Mouse (Mus musculus): ENCODE measurements around the gene Dscaml1. TPM values are rescaled to one million over a fixed set of nuclear protein-coding genes. Genes with fewer than 3 reads are reported as not detected.

The Dscaml1 gene
- polyA plus RNA-seq, 1 experiment: not detected

- Histone ChIP-seq H3K4me1 (ENCODE audit: control insufficient read depth, insufficient read depth, low read length) (no peaks in the 10 kb centered on the region), H3K4me3 (ENCODE audit: insufficient read depth, low read length) (no peak overlapping the region), H3K27ac (ENCODE audit: insufficient read depth, low read length) (no peak overlapping the region)
- TF ChIP-seq POLR2A (IDR thresholded peaks at IDR 0.05; ENCODE audit: low read depth, low read length) (no peak), CTCF (IDR thresholded peaks at IDR 0.05; ENCODE audit: borderline replicate concordance, insufficient read depth, low read length) (no peak)
These were observed 93.4 kb downstream of the Dscaml1 start for GRCm38 (mm10) chr9:45519841-45520240.

GRCm38 (mm10) chr9:45522866-45523265 is 96.4 kb downstream of the Dscaml1 start:
- Histone ChIP-seq H3K4me1 (ENCODE audit: control insufficient read depth, insufficient read depth, low read length) (no peaks in the 10 kb centered on the region), H3K4me3 (ENCODE audit: insufficient read depth, low read length) (no peak overlapping the region), H3K27ac (ENCODE audit: insufficient read depth, low read length) (no peak overlapping the region)
- TF ChIP-seq CTCF (IDR thresholded peaks at IDR 0.05; ENCODE audit: borderline replicate concordance, insufficient read depth, low read length) (no peak), POLR2A (IDR thresholded peaks at IDR 0.05; ENCODE audit: low read depth, low read length) (no peak)

- no peak for TF ChIP-seq CTCF (IDR thresholded peaks at IDR 0.05; ENCODE audit: borderline replicate concordance, insufficient read depth, low read length)
- no peak for TF ChIP-seq POLR2A (IDR thresholded peaks at IDR 0.05; ENCODE audit: low read depth, low read length)
- H3K4me1 ChIP-seq (ENCODE audit: control insufficient read depth, insufficient read depth, low read length): no peaks in the 10 kb centered on the region
- H3K27ac ChIP-seq (ENCODE audit: insufficient read depth, low read length): no peak overlapping the region
- no peak overlapping the region for H3K4me3 ChIP-seq (ENCODE audit: insufficient read depth, low read length)
These were observed 98.1 kb downstream of the Dscaml1 start for GRCm38 (mm10) chr9:45524505-45524904.

GRCm38 (mm10) chr9:45533253-45533652 is 106.8 kb downstream of the Dscaml1 start:
- TF ChIP-seq POLR2A (IDR thresholded peaks at IDR 0.05; ENCODE audit: low read depth, low read length): no peak
- no peak for TF ChIP-seq CTCF (IDR thresholded peaks at IDR 0.05; ENCODE audit: borderline replicate concordance, insufficient read depth, low read length)
- Histone ChIP-seq H3K4me1 (ENCODE audit: control insufficient read depth, insufficient read depth, low read length) (no peaks in the 10 kb centered on the region), H3K4me3 (ENCODE audit: insufficient read depth, low read length) (no peak overlapping the region), H3K27ac (ENCODE audit: insufficient read depth, low read length) (no peak overlapping the region)

- Histone ChIP-seq H3K4me1 (ENCODE audit: control insufficient read depth, insufficient read depth, low read length) (no peaks in the 10 kb centered on the region), H3K4me3 (ENCODE audit: insufficient read depth, low read length) (no peak overlapping the region), H3K27ac (ENCODE audit: insufficient read depth, low read length) (no peak overlapping the region)
- TF ChIP-seq POLR2A (IDR thresholded peaks at IDR 0.05; ENCODE audit: low read depth, low read length): no peak
- TF ChIP-seq CTCF (IDR thresholded peaks at IDR 0.05; ENCODE audit: borderline replicate concordance, insufficient read depth, low read length): no peak
These were observed 108.1 kb downstream of the Dscaml1 start for GRCm38 (mm10) chr9:45534472-45534988.

GRCm38 (mm10) chr9:45537649-45538048 is 111.2 kb downstream of the Dscaml1 start:
- H3K4me1 ChIP-seq (ENCODE audit: control insufficient read depth, insufficient read depth, low read length): no peaks in the 10 kb centered on the region
- TF ChIP-seq POLR2A (IDR thresholded peaks at IDR 0.05; ENCODE audit: low read depth, low read length) (no peak), CTCF (IDR thresholded peaks at IDR 0.05; ENCODE audit: borderline replicate concordance, insufficient read depth, low read length) (no peak)
- no peak overlapping the region for H3K27ac ChIP-seq (ENCODE audit: insufficient read depth, low read length)
- no peak overlapping the region for H3K4me3 ChIP-seq (ENCODE audit: insufficient read depth, low read length)

GRCm38 (mm10) chr9:45539265-45540044 is 113.0 kb downstream of the Dscaml1 start:
- H3K4me1 ChIP-seq (ENCODE audit: control insufficient read depth, insufficient read depth, low read length): no peaks in the 10 kb centered on the region
- H3K27ac ChIP-seq (ENCODE audit: insufficient read depth, low read length): no peak overlapping the region
- TF ChIP-seq CTCF (IDR thresholded peaks at IDR 0.05; ENCODE audit: borderline replicate concordance, insufficient read depth, low read length): no peak
- no peak overlapping the region for H3K4me3 ChIP-seq (ENCODE audit: insufficient read depth, low read length)

GRCm38 (mm10) chr9:45546024-45546638 is 119.7 kb downstream of the Dscaml1 start:
- no peaks in the 10 kb centered on the region for H3K4me1 ChIP-seq (ENCODE audit: control insufficient read depth, insufficient read depth, low read length)
- no peak overlapping the region for H3K4me3 ChIP-seq (ENCODE audit: insufficient read depth, low read length)
- no peak overlapping the region for H3K27ac ChIP-seq (ENCODE audit: insufficient read depth, low read length)
- no peak for TF ChIP-seq POLR2A (IDR thresholded peaks at IDR 0.05; ENCODE audit: low read depth, low read length)
- no peak for TF ChIP-seq CTCF (IDR thresholded peaks at IDR 0.05; ENCODE audit: borderline replicate concordance, insufficient read depth, low read length)

- Histone ChIP-seq H3K27ac (ENCODE audit: insufficient read depth, low read length) (no peak overlapping the region), H3K4me1 (ENCODE audit: control insufficient read depth, insufficient read depth, low read length) (no peaks in the 10 kb centered on the region), H3K4me3 (ENCODE audit: insufficient read depth, low read length) (no peak overlapping the region)
- TF ChIP-seq CTCF (IDR thresholded peaks at IDR 0.05; ENCODE audit: borderline replicate concordance, insufficient read depth, low read length): no peak
- TF ChIP-seq POLR2A (IDR thresholded peaks at IDR 0.05; ENCODE audit: low read depth, low read length): no peak
These were observed 120.6 kb downstream of the Dscaml1 start for GRCm38 (mm10) chr9:45546902-45547578.
